In the genomic region with DNA sequence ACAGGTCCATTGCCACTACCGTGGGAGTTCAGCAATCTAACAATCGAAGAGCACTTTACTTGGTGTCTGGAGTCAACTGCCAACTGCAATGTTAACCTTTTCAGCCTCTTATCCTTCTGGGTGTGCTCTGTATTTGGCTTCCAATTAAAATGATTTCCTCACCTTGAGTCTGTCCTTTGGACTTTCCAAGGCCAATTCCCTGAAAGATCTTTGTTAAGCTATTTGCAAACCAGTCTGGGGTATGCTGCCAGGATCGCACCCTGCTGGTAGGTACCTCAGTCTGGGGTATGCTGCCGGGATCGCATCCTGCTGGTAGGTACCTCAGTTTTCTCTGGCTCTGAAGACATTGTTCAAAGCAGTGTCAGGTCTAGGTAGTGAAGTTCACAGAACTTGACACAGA, we compare ENCODE assay signal across 26 mouse cellular contexts. TPM values are rescaled to one million over a fixed set of nuclear protein-coding genes. Genes with fewer than 3 reads are reported as not detected.
DNase-seq lines count a peak whose midpoint lies in the region; TF ChIP-seq lines count a peak whose summit lies in the region.
"Had no signal": no experiment of that assay in that cellular context is flagged by ENCODE, and none has a peak within 500 bp of the region (broad histone marks: within the 10 kb centered on the region; RNA-seq: fewer than 3 reads in every experiment).

No protein-coding gene starts in this region.

- no peaks in the 10 kb centered on the region for H3K27me3 ChIP-seq in heart, embryonic 10.5 days (ENCODE audit: insufficient read depth, poor library complexity, severe bottlenecking)
- no peaks in the 10 kb centered on the region for H3K27me3 ChIP-seq in liver, adult 2 months (ENCODE audit: control insufficient read depth, insufficient read depth, low read length)
- no peaks in the 10 kb centered on the region for H3K27me3 ChIP-seq in small intestine, adult 2 months (ENCODE audit: control insufficient read depth, insufficient read depth, low read length)
- H3K27me3 ChIP-seq: heart, embryonic 13.5 days; hindbrain, embryonic 13.5 days; kidney, embryonic 15.5 days; limb, embryonic 15.5 days; liver, embryonic 15.5 days; midbrain, embryonic 15.5 days; neural tube, embryonic 15.5 days; Patski had no signal

- no peaks in the 10 kb centered on the region for H3K79me2 ChIP-seq in liver, adult 2 months (ENCODE audit: control insufficient read depth, insufficient read depth, low read length)

- WGBS in heart, embryonic 10.5 days = 61% methylated on average over 5 of the region's 5 CpGs
- 15% methylated on average over 5 of the region's 5 CpGs for WGBS in liver, adult 2 months
- whole genome bisulfite sequencing in small intestine, adult 2 months = 38% methylated on average over 5 of the region's 5 CpGs

- peak overlapping the region; percentile 70; the same call in 1 of the 2 replicates for H3K27ac ChIP-seq in heart, embryonic 10.5 days
- peak overlapping the region; percentile 84 for H3K27ac ChIP-seq in liver, adult 2 months (replicated peaks; ENCODE audit: insufficient read depth, low read depth, low read length)
- H3K27ac ChIP-seq in small intestine, adult 2 months (ENCODE audit: insufficient read depth, low read depth, low read length) = peak overlapping the region; percentile 82
- H3K27ac ChIP-seq: heart, embryonic 13.5 days; limb, embryonic 15.5 days had no signal

- peak; percentile 33 for TF ChIP-seq CTCF in liver, adult 2 months (IDR thresholded peaks at IDR 0.05; ENCODE audit: low read depth, low read length)
- TF ChIP-seq CTCF in small intestine, adult 2 months (IDR thresholded peaks at IDR 0.05; ENCODE audit: extremely low read depth, insufficient read length, insufficient replicate concordance, low read depth, low read length) = no peak

- H3K9me3 ChIP-seq in heart, embryonic 10.5 days = no peaks in the 10 kb centered on the region
- H3K9me3 ChIP-seq: G1E; heart, embryonic 13.5 days; hindbrain, embryonic 13.5 days; kidney, embryonic 15.5 days; limb, embryonic 10.5 days; limb, embryonic 15.5 days; liver, embryonic 15.5 days; midbrain, embryonic 15.5 days; neural tube, embryonic 15.5 days had no signal

- H3K36me3 ChIP-seq in heart, embryonic 10.5 days = peaks cover 11% of the 10 kb centered on the region
- peaks cover 13% of the 10 kb centered on the region for H3K36me3 ChIP-seq in liver, adult 2 months (ENCODE audit: control insufficient read depth, insufficient read depth, low read length)
- peaks cover 16% of the 10 kb centered on the region for H3K36me3 ChIP-seq in small intestine, adult 2 months (ENCODE audit: control insufficient read depth, insufficient read depth, low read length)
- H3K36me3 ChIP-seq: neural tube, embryonic 15.5 days had no signal

- H3K4me1 ChIP-seq in heart, embryonic 10.5 days = no peaks in the 10 kb centered on the region
- peaks cover 2% of the 10 kb centered on the region; the same call in 1 of the 2 replicates for H3K4me1 ChIP-seq in liver, adult 2 months (ENCODE audit: control insufficient read depth, insufficient read depth, low read length)
- peaks cover 2% of the 10 kb centered on the region; the same call in 1 of the 2 replicates for H3K4me1 ChIP-seq in small intestine, adult 2 months (ENCODE audit: control insufficient read depth, insufficient read depth, insufficient read length, low read length)
- H3K4me1 ChIP-seq: kidney, embryonic 15.5 days; limb, embryonic 10.5 days; limb, embryonic 15.5 days had no signal

- no peak overlapping the region for H3K4me3 ChIP-seq in heart, embryonic 10.5 days
- no peak overlapping the region for H3K4me3 ChIP-seq in liver, adult 2 months (ENCODE audit: insufficient read depth, low read depth, low read length)
- no peak overlapping the region; the same call in 1 of the 2 replicates for H3K4me3 ChIP-seq in small intestine, adult 2 months (ENCODE audit: low read depth, low read length)

- no peak for TF ChIP-seq POLR2A in liver, adult 2 months (IDR thresholded peaks at IDR 0.05; ENCODE audit: extremely low read depth, insufficient read depth, low read length)
- no peak for TF ChIP-seq POLR2A in small intestine, adult 2 months (IDR thresholded peaks at IDR 0.05; ENCODE audit: low read depth, low read length)

- DNase-seq in heart, embryonic 10.5 days (ENCODE audit: low spot score) = no peak
- DNase-seq in heart, postnatal 10 days = no peak
- peak; percentile 74 for DNase-seq in liver, adult 2 months (ENCODE audit: extremely low read depth, low read depth, low spot score)
- no peak for DNase-seq in liver
- DNase-seq in ES-CJ7 (ENCODE audit: low read depth, low spot score) = peak; percentile 73
- no peak for DNase-seq in lung, postnatal 36 days
- no peak for DNase-seq in adrenal gland, adult 8-10 months
- DNase-seq: adrenal gland, postnatal 36 days; heart, adult 2 months; lung, embryonic 14.5 days; lung, postnatal 14 days; thymus, adult 2 months had no signal

- intact Hi-C loops in heart, postnatal 10 days (cut with DNase I) = no loop called here

- H3K9ac ChIP-seq in liver, adult 2 months (ENCODE audit: low read depth, low read length) = peak overlapping the region; percentile 53; the same call in 1 of the 2 replicates
- H3K9ac ChIP-seq: kidney, embryonic 15.5 days; limb, embryonic 15.5 days; liver, embryonic 15.5 days; lung, embryonic 14.5 days had no signal

RNA-seq across cellular contexts. Expression of gene Slc25a5, which starts 0.9 kb away (rescaled TPM):
- polyA plus RNA-seq in heart, embryonic 10.5 days (2016; fragmentation: Nextera tagmentation; extraction: Ambion mirVana) = 1,068 and 1,241 TPM in 2 replicates
- 100 to 1,000 TPM; 708 to 807 TPM for total RNA-seq in heart, postnatal 10 days (2021)
- total RNA-seq in liver, adult 2 months (2014; rRNA removed) = 748 and 759 TPM in 2 replicates
- polyA plus RNA-seq in liver, adult 2 months (2012; rRNA removed) = 693 and 735 TPM in 2 replicates
- polyA plus RNA-seq in small intestine, adult 2 months (2012; rRNA removed) = 962 and 2,171 TPM in 2 replicates
- total RNA-seq in adrenal gland, adult 8-10 months (2022) = 100 to 1,000 TPM; 317 to 419 (median 366) TPM

RNA-seq across cellular contexts. Expression of gene Slc25a43, which starts 51.1 kb away (rescaled TPM):
- polyA plus RNA-seq in heart, embryonic 10.5 days (2016; fragmentation: Nextera tagmentation; extraction: Ambion mirVana) = 2.2 and 3.1 TPM in 2 replicates
- total RNA-seq in heart, postnatal 10 days (2021) = under 1 TPM; 0.30 to 0.60 TPM
- total RNA-seq in liver, adult 2 months (2014; rRNA removed) = 0.18 and 0.20 TPM in 2 replicates
- polyA plus RNA-seq in liver, adult 2 months (2012; rRNA removed) = 0.09 and 0.24 TPM in 2 replicates
- 0.75 and 1.1 TPM in 2 replicates for polyA plus RNA-seq in small intestine, adult 2 months (2012; rRNA removed)
- 1 to 10 TPM; 2.0 to 3.7 (median 2.9) TPM for total RNA-seq in adrenal gland, adult 8-10 months (2022)
- total RNA-seq: gastrocnemius, adult 18-20 months; heart, adult 2 months; heart, postnatal 25 days; left cerebral cortex, postnatal 10 days had no signal
- polyA plus RNA-seq: G1E had no signal

Comparison
In these comparisons a context has a peak if more than half of its experiments do, and no peak if none do; other contexts are left out.
1. DNase-seq: peak in liver, adult 2 months (single experiment) and ES-CJ7 (single experiment); none in heart, embryonic 10.5 days (single experiment), heart, postnatal 10 days (0 of 2), liver (single experiment), lung, postnatal 36 days (single experiment) and adrenal gland, adult 8-10 months (single experiment).
2. Peak in every context shown above with its lines, with median percentiles within 50 percentile points of each other: H3K27ac ChIP-seq.